Mouse (Mus musculus) erythroblast, embryonic 14.5 days (primary cell): ENCODE results near the gene Olfr1324.
"Not testable (repeated sequence)": the region's sequence is repeated elsewhere in the genome, so short reads cannot be mapped to it uniquely, and the experiment has no call there.

Source experiments
- GATA1 ChIP-seq: IDR thresholded peaks from 2 replicates; pipeline ENCODE4 v1.6.1; 2012; ENCODE audit warnings: low read length, inconsistent platforms, mixed read lengths
- TAL1 ChIP-seq: IDR thresholded peaks from 3 replicates; pipeline ENCODE4 v1.6.1; 2012; ENCODE audit warnings: low read length, inconsistent platforms, mixed read lengths

- not testable (repeated sequence) for TF ChIP-seq GATA1, TAL1
Measured at GRCm38 (mm10) chrX:50390616-50391015, 37.7 kb downstream of the Olfr1324 start.
